Mouse (Mus musculus): ENCODE data around the gene Rap1gap2. TPM values are rescaled to one million over a fixed set of nuclear protein-coding genes. Genes with fewer than 3 reads are reported as not detected.
A peak's percentile ranks its signal among the peaks of the same experiment; 100 is the strongest.
"Not testable (repeated sequence)": the region's sequence is repeated elsewhere in the genome, so short reads cannot be mapped to it uniquely, and the experiment has no call there.

The Rap1gap2 gene
- polyA plus RNA-seq, 1 experiment from 2014 or later = 1.5 TPM

GRCm38 (mm10) chr11:74583824-74584349, 26.8 kb downstream of the Rap1gap2 start:
- no peak overlapping the region for H3K9ac ChIP-seq (ENCODE audit: low read length)
- H3K27me3 ChIP-seq (ENCODE audit: control insufficient read depth, insufficient read depth, low read depth, low read length) = peaks cover 14% of the 10 kb centered on the region
- 63% methylated on average over 7 of the region's 7 CpGs for WGBS

GRCm38 (mm10) chr11:74582464-74582863, 28.3 kb downstream of the Rap1gap2 start:
- no peaks in the 10 kb centered on the region for H3K4me1 ChIP-seq (replicated peaks; ENCODE audit: control insufficient read depth, insufficient read depth, low read length)
- ATAC-seq (ENCODE audit: low read depth) = no peak
- H3K27ac ChIP-seq (ENCODE audit: low read length) = no peak overlapping the region
- H3K9me3 ChIP-seq (ENCODE audit: control insufficient read depth, low read length) = no peaks in the 10 kb centered on the region
- H3K9ac ChIP-seq (ENCODE audit: low read length) = no peak overlapping the region
- H3K36me3 ChIP-seq (ENCODE audit: control insufficient read depth, insufficient read depth, low read length) = no peaks in the 10 kb centered on the region
- H3K4me3 ChIP-seq (ENCODE audit: low read length) = no peak overlapping the region
- no peak overlapping the region for H3K4me2 ChIP-seq (ENCODE audit: low read depth, low read length)
- WGBS = 74% methylated on average over 3 of the region's 3 CpGs
- no peaks in the 10 kb centered on the region for H3K27me3 ChIP-seq (ENCODE audit: control insufficient read depth, insufficient read depth, low read depth, low read length)

More at GRCm38 (mm10) chr11:74583824-74584349, 26.8 kb downstream of the Rap1gap2 start:
- Histone ChIP-seq H3K4me3 (ENCODE audit: low read length) (no peak overlapping the region), H3K4me2 (ENCODE audit: low read depth, low read length) (no peak overlapping the region), H3K27ac (ENCODE audit: low read length) (no peak overlapping the region), H3K36me3 (ENCODE audit: control insufficient read depth, insufficient read depth, low read length) (no peaks in the 10 kb centered on the region), H3K9me3 (ENCODE audit: control insufficient read depth, low read length) (no peaks in the 10 kb centered on the region), H3K4me1 (replicated peaks; ENCODE audit: control insufficient read depth, insufficient read depth, low read length) (no peaks in the 10 kb centered on the region)
- no peak for ATAC-seq (ENCODE audit: low read depth)

GRCm38 (mm10) chr11:74581333-74581732, 29.4 kb downstream of the Rap1gap2 start:
- 54% methylated on average over 4 of the region's 4 CpGs for WGBS
- H3K9me3 ChIP-seq (ENCODE audit: control insufficient read depth, low read length); H3K9ac ChIP-seq (ENCODE audit: low read length); H3K4me3 ChIP-seq (ENCODE audit: low read length); H3K4me2 ChIP-seq (ENCODE audit: low read depth, low read length); H3K27me3 ChIP-seq (ENCODE audit: control insufficient read depth, insufficient read depth, low read depth, low read length); ATAC-seq (ENCODE audit: low read depth); H3K4me1 ChIP-seq (replicated peaks; ENCODE audit: control insufficient read depth, insufficient read depth, low read length); H3K36me3 ChIP-seq (ENCODE audit: control insufficient read depth, insufficient read depth, low read length); H3K27ac ChIP-seq (ENCODE audit: low read length): not testable (repeated sequence)

GRCm38 (mm10) chr11:74577068-74577467, 33.6 kb downstream of the Rap1gap2 start:
- Histone ChIP-seq H3K4me3 (ENCODE audit: low read length) (no peak overlapping the region), H3K4me1 (replicated peaks; ENCODE audit: control insufficient read depth, insufficient read depth, low read length) (peaks cover 6% of the 10 kb centered on the region; the same call in 1 of the 2 replicates), H3K4me2 (ENCODE audit: low read depth, low read length) (no peak overlapping the region), H3K27me3 (ENCODE audit: control insufficient read depth, insufficient read depth, low read depth, low read length) (no peaks in the 10 kb centered on the region), H3K9ac (ENCODE audit: low read length) (no peak overlapping the region), H3K9me3 (ENCODE audit: control insufficient read depth, low read length) (no peaks in the 10 kb centered on the region), H3K36me3 (ENCODE audit: control insufficient read depth, insufficient read depth, low read length) (no peaks in the 10 kb centered on the region), H3K27ac (ENCODE audit: low read length) (no peak overlapping the region)
- ATAC-seq (ENCODE audit: low read depth) = no peak
- WGBS = 27% methylated on average over 3 of the region's 3 CpGs

GRCm38 (mm10) chr11:74575940-74576339, 34.8 kb downstream of the Rap1gap2 start:
- peaks cover 6% of the 10 kb centered on the region; the same call in 1 of the 2 replicates for H3K4me1 ChIP-seq (replicated peaks; ENCODE audit: control insufficient read depth, insufficient read depth, low read length)
- no peak overlapping the region for H3K27ac ChIP-seq (ENCODE audit: low read length)
- no peaks in the 10 kb centered on the region for H3K27me3 ChIP-seq (ENCODE audit: control insufficient read depth, insufficient read depth, low read depth, low read length)
- H3K36me3 ChIP-seq (ENCODE audit: control insufficient read depth, insufficient read depth, low read length) = no peaks in the 10 kb centered on the region
- H3K4me2 ChIP-seq (ENCODE audit: low read depth, low read length) = no peak overlapping the region
- no peaks in the 10 kb centered on the region for H3K9me3 ChIP-seq (ENCODE audit: control insufficient read depth, low read length)
- no peak for ATAC-seq (ENCODE audit: low read depth)
- H3K4me3 ChIP-seq (ENCODE audit: low read length) = no peak overlapping the region
- no peak overlapping the region for H3K9ac ChIP-seq (ENCODE audit: low read length)
- WGBS = 62% methylated on average over 3 of the region's 3 CpGs

- Histone ChIP-seq H3K9ac (ENCODE audit: low read length) (no peak overlapping the region), H3K4me2 (ENCODE audit: low read depth, low read length) (no peak overlapping the region), H3K4me3 (ENCODE audit: low read length) (no peak overlapping the region), H3K27ac (ENCODE audit: low read length) (no peak overlapping the region), H3K36me3 (ENCODE audit: control insufficient read depth, insufficient read depth, low read length) (no peaks in the 10 kb centered on the region), H3K9me3 (ENCODE audit: control insufficient read depth, low read length) (no peaks in the 10 kb centered on the region), H3K4me1 (replicated peaks; ENCODE audit: control insufficient read depth, insufficient read depth, low read length) (peaks cover 11% of the 10 kb centered on the region; the same call in 1 of the 2 replicates), H3K27me3 (ENCODE audit: control insufficient read depth, insufficient read depth, low read depth, low read length) (no peaks in the 10 kb centered on the region)
- no peak for ATAC-seq (ENCODE audit: low read depth)
- WGBS = 43% methylated on average over 4 of the region's 4 CpGs
These were observed 35.8 kb downstream of the Rap1gap2 start for GRCm38 (mm10) chr11:74574768-74575434.

- Histone ChIP-seq H3K9me3 (ENCODE audit: control insufficient read depth, low read length) (no peaks in the 10 kb centered on the region), H3K36me3 (ENCODE audit: control insufficient read depth, insufficient read depth, low read length) (no peaks in the 10 kb centered on the region), H3K27ac (ENCODE audit: low read length) (no peak overlapping the region), H3K4me3 (ENCODE audit: low read length) (no peak overlapping the region), H3K4me2 (ENCODE audit: low read depth, low read length) (no peak overlapping the region), H3K4me1 (replicated peaks; ENCODE audit: control insufficient read depth, insufficient read depth, low read length) (peaks cover 11% of the 10 kb centered on the region; the same call in 1 of the 2 replicates), H3K27me3 (ENCODE audit: control insufficient read depth, insufficient read depth, low read depth, low read length) (no peaks in the 10 kb centered on the region), H3K9ac (ENCODE audit: low read length) (no peak overlapping the region)
- WGBS = 65% methylated on average over 6 of the region's 6 CpGs
- ATAC-seq (ENCODE audit: low read depth) = peak; percentile 24; the same call in 1 of the 2 replicates
These were observed 38.2 kb downstream of the Rap1gap2 start for GRCm38 (mm10) chr11:74572459-74573061.

GRCm38 (mm10) chr11:74569735-74570134, 41.0 kb downstream of the Rap1gap2 start:
- no peak overlapping the region for H3K9ac ChIP-seq (ENCODE audit: low read length)
- ATAC-seq (ENCODE audit: low read depth) = peak; percentile 80
- H3K4me2 ChIP-seq (ENCODE audit: low read depth, low read length) = no peak overlapping the region
- no peaks in the 10 kb centered on the region for H3K27me3 ChIP-seq (ENCODE audit: control insufficient read depth, insufficient read depth, low read depth, low read length)
- no peak overlapping the region for H3K4me3 ChIP-seq (ENCODE audit: low read length)
- H3K4me1 ChIP-seq (replicated peaks; ENCODE audit: control insufficient read depth, insufficient read depth, low read length) = peaks cover 11% of the 10 kb centered on the region; the same call in 1 of the 2 replicates
- no peaks in the 10 kb centered on the region for H3K9me3 ChIP-seq (ENCODE audit: control insufficient read depth, low read length)
- no peaks in the 10 kb centered on the region for H3K36me3 ChIP-seq (ENCODE audit: control insufficient read depth, insufficient read depth, low read length)
- H3K27ac ChIP-seq (ENCODE audit: low read length) = no peak overlapping the region
- WGBS = 44% methylated on average over 6 of the region's 6 CpGs

- WGBS = 80% methylated on average over 5 of the region's 5 CpGs
- Histone ChIP-seq H3K27me3 (ENCODE audit: control insufficient read depth, insufficient read depth, low read depth, low read length) (no peaks in the 10 kb centered on the region), H3K4me3 (ENCODE audit: low read length) (no peak overlapping the region), H3K27ac (ENCODE audit: low read length) (no peak overlapping the region), H3K9ac (ENCODE audit: low read length) (no peak overlapping the region), H3K4me2 (ENCODE audit: low read depth, low read length) (no peak overlapping the region), H3K4me1 (replicated peaks; ENCODE audit: control insufficient read depth, insufficient read depth, low read length) (peaks cover 11% of the 10 kb centered on the region; the same call in 1 of the 2 replicates), H3K9me3 (ENCODE audit: control insufficient read depth, low read length) (no peaks in the 10 kb centered on the region), H3K36me3 (ENCODE audit: control insufficient read depth, insufficient read depth, low read length) (no peaks in the 10 kb centered on the region)
- ATAC-seq (ENCODE audit: low read depth) = no peak
These were observed 42.3 kb downstream of the Rap1gap2 start for GRCm38 (mm10) chr11:74568463-74568862.
